Mouse (Mus musculus) kidney, adult 8-10 months (tissue): Measurements from ENCODE around the gene D130043K22Rik.
"Not testable (repeated sequence)": the region's sequence is repeated elsewhere in the genome, so short reads cannot be mapped to it uniquely, and the experiment has no call there.

Source experiments
- DNase-seq, 2 experiments: peaks; one replicate each; pipeline ENCODE4 v3.0.0; 2022

The D130043K22Rik gene

DNA sequence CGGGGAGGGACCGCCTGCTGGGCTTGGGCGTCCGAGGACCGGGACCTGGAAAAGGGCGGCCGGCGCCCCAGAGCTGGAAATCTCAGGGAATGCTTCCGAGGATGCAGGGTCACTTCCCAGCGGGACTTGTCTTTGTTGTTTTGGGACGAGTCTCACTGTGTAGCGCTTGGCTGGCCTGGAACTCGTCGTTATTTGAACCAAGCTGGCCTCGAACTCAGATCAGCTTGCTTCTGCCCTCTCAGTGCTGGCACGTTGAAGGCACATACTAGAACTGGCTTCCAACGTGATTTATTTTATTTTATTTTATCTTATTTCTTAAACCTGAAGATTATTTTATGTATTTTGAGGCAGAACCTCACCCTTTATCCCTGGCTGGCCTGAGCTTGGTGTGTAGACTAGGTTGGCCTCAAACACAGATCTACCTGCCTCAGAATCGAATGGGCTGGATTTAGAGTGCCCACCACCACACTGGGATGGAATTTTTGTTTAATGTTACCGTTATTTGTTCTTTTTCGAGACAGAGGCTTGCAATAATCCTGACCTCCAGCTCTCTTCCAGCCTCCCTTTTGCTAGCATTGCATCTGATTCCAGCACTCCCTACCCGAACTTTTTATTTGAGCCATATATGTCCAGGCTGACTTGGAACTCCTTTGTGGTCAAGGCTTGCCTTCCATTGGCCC is 12.7 kb upstream of the D130043K22Rik start:
- DNase-seq = no peak

- DNase-seq = no peak
Observed at GRCm38 (mm10) chr13:24832811-24833155, 12.2 kb upstream of the D130043K22Rik start.

- DNase-seq = not testable (repeated sequence)
Observed at GRCm38 (mm10) chr13:24837765-24838164, 7.2 kb upstream of the D130043K22Rik start.

DNA sequence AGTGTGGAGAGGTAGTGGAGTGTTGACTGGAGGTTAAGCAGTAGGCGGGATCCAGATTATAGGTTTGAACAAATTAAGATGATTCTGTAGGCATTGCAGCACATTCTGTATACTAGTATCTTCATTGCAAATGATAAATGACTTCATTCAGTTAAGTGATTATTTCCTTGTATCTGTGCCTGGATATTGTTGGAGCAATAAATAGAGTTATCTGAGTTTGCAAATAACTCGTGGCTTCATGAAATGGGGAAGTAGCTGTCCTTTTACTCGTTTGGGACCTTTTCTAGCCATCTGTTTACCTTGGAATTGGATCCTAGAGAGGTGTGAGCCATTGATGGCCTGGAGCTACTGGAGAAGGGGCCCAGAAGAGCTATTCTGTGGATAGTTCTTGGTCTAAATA is 5.1 kb upstream of the D130043K22Rik start:
- no peak for DNase-seq

DNA sequence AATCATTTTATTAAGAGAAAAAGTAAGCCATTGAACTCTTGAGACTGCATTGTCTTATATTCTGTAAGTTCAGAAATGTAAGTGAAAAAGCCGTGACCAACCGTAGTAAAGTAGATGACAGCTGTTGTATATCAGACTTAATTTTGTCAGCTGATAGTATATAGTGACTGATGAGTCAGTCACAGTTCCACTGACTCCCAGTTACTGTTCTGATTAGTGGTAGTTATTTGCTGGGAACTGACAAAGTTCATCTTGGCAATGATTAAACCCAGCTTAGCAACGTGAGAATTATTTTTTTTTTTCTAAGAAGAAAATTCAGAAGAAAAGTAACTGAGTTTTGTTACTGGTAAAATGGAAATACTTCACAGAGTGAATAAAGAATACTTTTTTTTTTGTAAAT is 3.2 kb upstream of the D130043K22Rik start:
- no peak for DNase-seq

- peak in 1 of 2 experiments; percentile 28 for DNase-seq
Observed at GRCm38 (mm10) chr13:24849318-24849717, 4.4 kb downstream of the D130043K22Rik start.

- DNase-seq = no peak
Observed at GRCm38 (mm10) chr13:24851989-24852388, 7.1 kb downstream of the D130043K22Rik start.

DNA sequence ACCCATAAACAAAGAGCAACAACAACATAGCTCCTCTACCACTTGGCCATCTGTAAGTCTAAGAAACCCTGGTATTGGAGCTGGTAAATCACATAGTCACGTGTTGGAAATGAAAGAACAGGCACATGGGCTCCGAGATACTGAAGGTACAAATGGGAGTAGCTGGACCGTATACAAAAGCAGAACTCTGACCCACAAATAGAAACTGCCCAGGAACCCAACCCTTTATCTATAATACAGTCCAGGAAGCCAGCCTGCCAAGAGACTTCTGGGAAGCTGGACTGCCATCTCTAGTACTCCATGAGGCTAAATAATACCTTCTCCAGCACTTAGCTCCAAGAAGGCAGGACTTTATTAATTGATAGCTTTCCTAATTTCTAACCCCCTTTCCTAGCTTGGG is 7.6 kb downstream of the D130043K22Rik start:
- no peak for DNase-seq

GRCm38 (mm10) chr13:24859115-24859514 is 14.2 kb downstream of the D130043K22Rik start:
- DNase-seq = no peak

DNA sequence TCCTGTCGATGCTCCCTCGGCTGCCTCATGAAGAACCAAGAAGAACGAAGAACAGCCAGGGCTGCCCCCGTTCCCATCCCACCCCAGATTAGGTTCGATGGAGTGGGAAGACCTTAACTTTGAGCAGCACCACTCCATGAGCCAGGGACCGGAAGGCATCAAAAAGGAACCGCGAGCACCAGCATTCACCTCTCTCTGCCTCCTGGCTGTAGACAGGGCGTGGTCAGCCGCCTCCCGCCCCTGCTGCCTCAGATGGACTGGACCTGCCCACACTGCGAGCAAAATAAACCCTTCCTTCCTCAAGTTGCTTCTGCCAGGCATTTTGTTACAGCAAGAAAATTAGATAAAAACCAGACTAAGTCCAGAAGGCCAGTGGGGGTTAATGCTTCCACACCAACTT is 16.1 kb downstream of the D130043K22Rik start:
- no peak for DNase-seq

GRCm38 (mm10) chr13:24862021-24862420 is 17.1 kb downstream of the D130043K22Rik start:
- no peak for DNase-seq

DNA sequence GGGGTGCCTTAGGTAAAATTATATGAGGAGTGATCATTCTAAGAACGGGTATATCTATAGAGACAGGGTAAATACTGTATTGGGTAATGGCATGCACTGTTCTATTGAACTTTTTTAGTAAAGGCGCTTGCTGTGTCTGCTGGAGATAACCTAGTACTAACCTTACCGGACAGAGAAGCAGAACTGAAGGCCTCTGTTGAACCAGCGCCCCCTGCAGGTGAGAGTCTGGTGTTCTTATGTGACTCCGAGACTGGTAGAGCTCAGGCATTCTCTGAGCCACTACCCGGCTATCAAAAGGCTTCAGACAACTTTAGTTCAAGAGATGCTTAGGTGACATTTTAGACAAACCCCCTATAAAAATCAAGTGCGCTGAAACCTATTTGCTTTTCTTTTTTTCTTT is 17.6 kb downstream of the D130043K22Rik start:
- peak in 1 of 2 experiments; percentile 73 for DNase-seq

DNA sequence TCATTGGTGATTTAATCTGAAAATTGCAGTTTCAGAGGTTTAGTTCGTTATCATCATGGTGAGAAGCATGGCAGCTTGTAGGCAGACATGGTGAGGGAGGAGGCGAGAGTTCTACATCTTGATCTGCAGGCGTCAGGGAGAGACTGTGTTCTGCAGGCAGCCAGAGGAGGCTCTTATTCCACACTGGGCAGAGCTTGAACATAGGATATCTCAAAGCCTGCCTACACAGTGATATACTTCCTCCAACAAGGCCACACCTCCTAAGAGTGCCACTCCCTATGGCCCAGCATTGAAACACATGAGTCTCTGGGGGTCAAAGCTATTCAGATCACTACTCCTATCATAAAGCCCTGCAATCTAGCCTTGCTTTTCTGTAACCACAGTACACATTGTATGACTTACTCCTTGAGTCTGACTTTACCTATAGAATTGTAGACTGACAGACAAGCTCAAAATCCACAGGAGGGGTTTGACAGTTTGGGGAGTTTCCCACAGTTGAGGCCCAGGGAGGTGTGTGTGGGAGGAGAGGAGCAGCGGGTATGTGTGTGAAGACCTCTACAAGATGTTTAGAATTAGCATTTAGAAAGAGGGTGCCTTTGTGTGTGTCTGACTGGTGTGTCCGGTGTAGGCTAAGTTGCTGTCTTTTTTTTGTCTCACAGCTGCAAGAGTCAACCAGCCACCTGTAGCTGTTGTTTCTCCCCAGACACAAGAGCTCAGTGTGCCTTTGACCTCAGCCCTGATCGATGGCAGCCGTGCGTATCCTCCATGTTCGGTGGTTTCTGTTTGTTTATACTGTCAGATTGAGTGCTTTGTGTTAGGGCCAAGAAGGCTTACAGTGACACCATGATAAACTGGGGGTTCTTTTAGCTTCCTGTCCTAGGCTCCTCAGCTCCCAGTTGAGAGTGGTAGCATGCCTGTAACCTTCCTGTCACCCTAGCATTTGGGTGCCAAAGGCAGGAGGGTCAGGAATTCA is 21.8 kb downstream of the D130043K22Rik start:
- DNase-seq = no peak

DNA sequence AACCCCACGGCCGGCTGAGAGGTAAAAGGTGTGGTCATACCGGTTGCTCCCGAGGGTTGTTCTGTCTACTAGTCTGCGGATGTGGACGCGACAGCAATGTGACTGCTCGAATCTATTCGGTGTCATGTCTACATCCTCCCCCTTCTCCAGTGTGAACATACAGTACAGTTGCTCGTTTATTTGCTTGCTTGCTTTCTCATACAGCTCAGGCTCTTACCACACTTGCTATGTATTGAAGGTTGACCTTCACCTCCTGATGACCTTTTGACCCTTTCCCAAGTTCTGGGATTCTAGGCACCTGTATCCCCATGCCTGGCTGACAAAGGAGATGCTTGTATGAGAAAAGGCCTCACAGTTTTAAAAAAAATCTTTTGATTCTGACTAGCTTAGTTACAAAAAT is 22.9 kb downstream of the D130043K22Rik start:
- DNase-seq = no peak

DNA sequence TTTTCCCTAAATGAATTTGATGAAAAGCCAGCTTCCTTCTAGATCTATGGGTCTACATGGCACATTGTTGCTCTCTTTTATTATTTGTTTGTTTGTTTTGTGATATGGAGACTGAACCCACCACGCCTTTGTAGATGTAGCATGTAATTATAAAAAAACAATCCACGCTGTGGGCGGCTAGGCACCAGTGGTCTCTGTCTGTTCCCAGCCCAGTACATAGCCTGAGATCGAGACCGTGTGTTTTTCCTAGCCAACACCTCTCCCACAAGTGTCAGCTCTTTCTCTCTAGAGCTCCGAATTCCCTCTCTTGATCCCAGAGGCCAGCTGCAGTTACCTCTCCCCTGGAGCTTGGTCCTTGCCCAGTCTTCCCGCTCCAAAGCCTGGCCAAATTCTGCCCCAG is 23.3 kb downstream of the D130043K22Rik start:
- no peak for DNase-seq

DNA sequence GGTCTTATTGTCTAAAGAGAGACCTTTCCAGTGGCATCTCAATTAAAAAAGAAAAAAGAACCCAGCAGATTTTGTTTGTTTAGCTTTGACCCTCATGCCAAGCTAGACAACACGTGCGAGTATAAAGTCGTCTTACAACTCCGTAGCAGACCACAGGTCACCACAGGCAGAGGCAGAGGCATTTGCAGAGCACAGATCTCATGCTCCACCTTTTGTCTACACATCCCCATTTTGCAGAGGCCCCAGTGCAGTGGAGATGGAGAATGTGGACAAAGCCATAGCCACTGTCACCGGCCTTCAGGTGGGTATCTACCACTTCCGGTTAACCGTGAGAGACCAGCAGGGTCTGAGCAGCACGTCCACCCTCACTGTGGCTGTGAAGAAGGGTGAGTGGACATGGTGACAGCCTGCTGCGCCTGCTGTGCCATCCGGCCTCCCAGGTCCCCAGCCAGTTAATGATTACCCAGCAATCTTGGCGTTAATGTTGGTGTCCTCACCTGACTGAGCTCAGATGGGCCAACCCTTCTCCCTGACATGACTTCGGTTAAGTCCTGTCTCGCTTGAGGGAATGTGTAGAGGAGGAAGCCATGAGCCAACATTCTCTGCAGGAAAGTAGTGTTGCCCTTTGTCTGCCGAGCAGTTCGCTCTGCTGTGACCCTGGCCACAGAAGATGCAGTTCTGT is 34.6 kb downstream of the D130043K22Rik start:
- DNase-seq = peak; percentile 89 to 94

- no peak for DNase-seq
Observed at GRCm38 (mm10) chr13:24880208-24880607, 35.3 kb downstream of the D130043K22Rik start.

DNA sequence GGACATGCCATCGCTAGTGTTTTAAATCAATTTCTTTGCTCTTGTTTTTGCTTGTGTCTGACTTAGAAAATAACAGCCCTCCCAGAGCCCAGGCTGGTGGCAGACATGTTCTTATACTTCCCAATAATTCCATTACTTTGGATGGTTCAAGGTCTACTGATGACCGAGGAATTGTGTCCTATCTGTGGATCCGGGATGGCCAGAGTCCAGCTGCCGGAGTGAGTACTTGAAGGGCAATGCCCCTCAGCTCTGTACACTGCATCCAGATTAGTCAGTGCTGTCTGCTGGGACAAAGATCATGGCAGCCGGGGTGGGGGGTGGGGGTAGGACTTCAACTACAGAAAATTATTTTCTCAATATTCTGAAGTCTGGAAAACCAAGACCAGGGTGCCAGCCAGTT is 35.8 kb downstream of the D130043K22Rik start:
- DNase-seq = peak; percentile 74 to 83

DNA sequence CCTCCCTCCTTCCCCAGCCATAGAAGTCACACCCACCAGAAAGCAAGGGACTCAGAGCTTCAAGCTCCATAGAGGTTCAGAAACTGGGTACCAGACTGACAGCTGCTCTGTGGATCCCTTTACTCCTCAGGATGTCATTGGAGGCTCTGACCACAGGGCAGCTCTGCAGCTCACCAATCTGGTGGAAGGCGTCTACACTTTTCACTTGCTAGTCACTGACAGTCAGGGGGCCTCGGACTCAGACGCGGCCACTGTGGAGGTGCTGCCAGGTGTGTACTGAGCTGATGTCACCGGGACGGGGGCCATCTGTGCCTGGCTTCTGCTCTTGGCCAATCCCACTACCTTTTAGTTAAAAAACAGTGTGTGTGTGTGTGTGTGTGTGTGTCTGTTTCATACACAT is 37.5 kb downstream of the D130043K22Rik start:
- DNase-seq = peak; percentile 40 to 62

DNA sequence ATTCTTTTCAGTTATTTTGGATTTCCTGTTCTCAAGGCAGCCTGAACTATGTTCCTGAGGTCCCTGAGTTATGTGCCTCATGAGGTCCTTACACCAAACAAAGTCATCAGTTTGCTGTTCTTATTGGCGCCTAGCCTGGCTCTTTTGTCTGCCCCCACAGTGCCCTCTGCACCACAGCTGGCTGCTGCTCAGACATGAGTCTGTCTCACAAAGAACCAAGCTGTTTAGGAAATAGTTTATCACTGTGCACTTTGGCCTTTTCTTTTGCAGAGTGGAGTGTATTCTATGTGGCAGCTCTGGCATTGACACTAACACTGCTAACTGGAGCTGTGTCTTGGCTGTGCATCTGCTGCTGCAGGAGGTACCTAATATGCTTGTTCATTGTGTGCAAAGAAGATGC is 44.6 kb downstream of the D130043K22Rik start:
- peak; percentile 77 to 81 for DNase-seq

- DNase-seq = peak; percentile 75 to 79
Observed at GRCm38 (mm10) chr13:24892516-24892915, 47.6 kb downstream of the D130043K22Rik start.

GRCm38 (mm10) chr13:24893880-24894279 is 48.9 kb downstream of the D130043K22Rik start:
- peak; percentile 73 to 87 for DNase-seq

GRCm38 (mm10) chr13:24901916-24902315 is 57.0 kb downstream of the D130043K22Rik start:
- DNase-seq = no peak
